Mouse (Mus musculus) hindbrain, embryonic 14.5 days (tissue): ENCODE results near the gene Dhrs7b. TPM values are rescaled to one million over a fixed set of nuclear protein-coding genes. Genes with fewer than 3 reads are reported as not detected.

Experiments
- ATAC-seq: fragments of 200-750 bp; cut with Nextera tagmentation; 2 replicates; pipeline ENCODE4 v1.8.0; 2017; ENCODE audit warnings: moderate number of reproducible peaks, mild to moderate bottlenecking, moderate TSS enrichment, moderate library complexity; ENCODE audit not compliant: low FRiP score
- DNase-seq: peaks from one replicate; pipeline ENCODE4 v3.0.0-alpha.2; 2015; ENCODE audit warnings: low spot score
- H3K27ac ChIP-seq: fragments of 300-500 bp; sonication (generic); 2 replicates; pipeline ENCODE4 v1.5.1; 2014; ENCODE audit warnings: mild to moderate bottlenecking, moderate library complexity
- H3K27me3 ChIP-seq: fragments of 300-500 bp; sonication (generic); 2 replicates; pipeline ENCODE4 v1.6.1; 2014; ENCODE audit warnings: mild to moderate bottlenecking, low read length, mixed read lengths; ENCODE audit not compliant: control insufficient read depth, insufficient read depth
- H3K36me3 ChIP-seq: fragments of 300-500 bp; sonication (generic); replicated peaks from 2 replicates; pipeline ENCODE4 v1.6.1; 2014; ENCODE audit not compliant: control insufficient read depth, insufficient read depth
- H3K4me1 ChIP-seq: fragments of 300-500 bp; sonication (generic); replicated peaks from 2 replicates; pipeline ENCODE4 v1.6.1; 2014; ENCODE audit warnings: antibody characterized with exemption, low read length, mixed read lengths; ENCODE audit not compliant: control insufficient read depth, insufficient read depth
- H3K4me2 ChIP-seq: fragments of 300-500 bp; sonication (generic); replicated peaks from 2 replicates; pipeline ENCODE4 v1.6.1; 2014; ENCODE audit warnings: mild to moderate bottlenecking, moderate library complexity
- H3K4me3 ChIP-seq: fragments of 300-500 bp; sonication (generic); replicated peaks from 2 replicates; pipeline ENCODE4 v1.5.1; 2014; ENCODE audit warnings: mild to moderate bottlenecking, low read length
- H3K9ac ChIP-seq: fragments of 300-500 bp; sonication (generic); 2 replicates; pipeline ENCODE4 v1.6.1; 2014
- H3K9me3 ChIP-seq: fragments of 300-500 bp; sonication (generic); 2 replicates; pipeline ENCODE4 v1.6.1; 2016; ENCODE audit warnings: low read length; ENCODE audit not compliant: control insufficient read depth
- WGBS: fragments of 180-500 bp; shearing (Covaris S2); extraction: QIAGEN DNeasy Blood & Tissue Kit; methylation state at CpG from one replicate; pipeline ENCODE4 v1.1.7; 2014; 5-methylcytosine and 5-hydroxymethylcytosine counted together
- polyA plus RNA-seq: library from polyadenylated mRNA; unstranded; fragments of >200 nt; fragmentation: Nextera tagmentation; extraction: Ambion mirVana; gene quantifications from 2 replicates; pipeline ENCODE4 v1.2.1, GENCODE M21; 2014

Dhrs7b gene
- polyA plus RNA-seq = 34.3 and 34.6 TPM in 2 replicates

DNA sequence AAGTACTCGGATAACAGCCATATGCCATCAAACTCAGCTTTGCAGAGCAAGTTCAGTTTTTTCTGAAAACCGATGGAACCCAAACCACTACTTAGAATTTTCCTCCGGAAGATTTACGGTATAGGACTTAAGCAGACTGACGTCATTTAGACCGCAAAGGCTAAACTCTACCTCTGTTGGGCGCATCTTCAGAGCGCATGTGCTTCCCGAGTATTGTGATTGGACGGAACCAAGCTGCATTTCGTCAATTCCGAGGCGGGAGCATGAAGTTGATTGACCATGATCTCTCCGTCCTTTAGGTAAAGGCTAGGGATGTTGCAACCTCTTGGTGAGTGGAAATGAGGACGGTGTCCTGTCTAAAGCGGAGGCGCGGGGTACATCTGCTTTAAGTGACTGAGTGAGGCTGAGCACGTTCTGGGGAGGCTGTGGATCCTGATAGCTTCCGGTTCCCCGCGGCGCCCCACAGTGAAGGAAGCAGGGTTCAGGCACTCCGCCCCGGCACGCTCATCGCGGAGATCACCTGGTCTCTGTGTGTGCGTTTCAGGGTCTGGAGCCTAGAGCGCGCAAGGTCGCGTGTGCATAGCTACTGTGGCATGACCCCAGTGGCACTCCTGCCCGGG, at the start of gene Dhrs7b:
Gene Dhrs7b (plus strand): TSS at position 199 of the 620 bp plus-strand sequence.
- H3K4me3 ChIP-seq = peak within 1 kb of the TSS; percentile 49
- no peaks in the 10 kb centered on the region for H3K27me3 ChIP-seq
- peaks cover 5% of the 10 kb centered on the region; the same call in 1 of the 2 replicates for H3K4me1 ChIP-seq
- peak within 1 kb of the TSS; percentile 80 for H3K4me2 ChIP-seq
- DNase-seq (peak; percentile 94), ATAC-seq (peak; percentile 97)
- peak within 1 kb of the TSS; percentile 59 for H3K9ac ChIP-seq
- H3K36me3 ChIP-seq = no peaks in the 10 kb centered on the region
- H3K27ac ChIP-seq = peak within 1 kb of the TSS; percentile 85
- H3K9me3 ChIP-seq = no peaks in the 10 kb centered on the region
- WGBS = under 1% methylated on average over 34 of the region's 34 CpGs

GRCm38 (mm10) chr11:60784179-60784922, 46.1 kb upstream of the Dhrs7b start:
- peaks cover 80% of the 10 kb centered on the region for H3K36me3 ChIP-seq
- whole genome bisulfite sequencing = 96% methylated on average over 8 of the region's 8 CpGs
- no peaks in the 10 kb centered on the region for H3K27me3 ChIP-seq
- peaks cover 35% of the 10 kb centered on the region for H3K4me1 ChIP-seq
- DNase-seq (no peak), ATAC-seq (no peak)
- H3K4me2 ChIP-seq = no peak overlapping the region
- H3K9ac ChIP-seq = no peak overlapping the region
- no peak overlapping the region for H3K27ac ChIP-seq
- H3K9me3 ChIP-seq = no peaks in the 10 kb centered on the region
- no peak overlapping the region for H3K4me3 ChIP-seq

- H3K36me3 ChIP-seq = peaks cover 64% of the 10 kb centered on the region
- H3K9me3 ChIP-seq = no peaks in the 10 kb centered on the region
- H3K9ac ChIP-seq = no peak overlapping the region
- no peak overlapping the region for H3K4me2 ChIP-seq
- H3K27me3 ChIP-seq = no peaks in the 10 kb centered on the region
- peaks cover 3% of the 10 kb centered on the region; the same call in 1 of the 2 replicates for H3K4me1 ChIP-seq
- no peak overlapping the region for H3K4me3 ChIP-seq
- WGBS = 41% methylated on average over 1 of the region's 1 CpGs
- no peak for ATAC-seq
- H3K27ac ChIP-seq = no peak overlapping the region
- DNase-seq = no peak
Measured at GRCm38 (mm10) chr11:60787595-60787994, 42.8 kb upstream of the Dhrs7b start.

GRCm38 (mm10) chr11:60790472-60790871, 40.0 kb upstream of the Dhrs7b start:
- no peak overlapping the region for H3K4me3 ChIP-seq
- H3K9ac ChIP-seq = no peak overlapping the region
- H3K4me1 ChIP-seq = no peaks in the 10 kb centered on the region
- 93% methylated on average over 2 of the region's 2 CpGs for WGBS
- H3K4me2 ChIP-seq = no peak overlapping the region
- DNase-seq (no peak), ATAC-seq (no peak)
- no peaks in the 10 kb centered on the region for H3K27me3 ChIP-seq
- H3K36me3 ChIP-seq = peaks cover 42% of the 10 kb centered on the region
- H3K27ac ChIP-seq = no peak overlapping the region
- no peaks in the 10 kb centered on the region for H3K9me3 ChIP-seq

GRCm38 (mm10) chr11:60796342-60796741, 34.1 kb upstream of the Dhrs7b start:
- no peaks in the 10 kb centered on the region for H3K9me3 ChIP-seq
- no peak overlapping the region for H3K27ac ChIP-seq
- ATAC-seq (no peak), DNase-seq (no peak)
- no peaks in the 10 kb centered on the region for H3K4me1 ChIP-seq
- no peak overlapping the region for H3K4me3 ChIP-seq
- no peaks in the 10 kb centered on the region for H3K36me3 ChIP-seq
- H3K9ac ChIP-seq = no peak overlapping the region
- H3K27me3 ChIP-seq = no peaks in the 10 kb centered on the region
- 96% methylated on average over 11 of the region's 11 CpGs for WGBS
- H3K4me2 ChIP-seq = no peak overlapping the region

GRCm38 (mm10) chr11:60799977-60800376, 30.5 kb upstream of the Dhrs7b start:
- H3K27me3 ChIP-seq = no peaks in the 10 kb centered on the region
- H3K27ac ChIP-seq = no peak overlapping the region
- WGBS = 89% methylated on average over 4 of the region's 4 CpGs
- ATAC-seq (no peak), DNase-seq (no peak)
- H3K4me1 ChIP-seq = no peaks in the 10 kb centered on the region
- no peaks in the 10 kb centered on the region for H3K36me3 ChIP-seq
- no peak overlapping the region for H3K9ac ChIP-seq
- no peak overlapping the region for H3K4me3 ChIP-seq
- H3K4me2 ChIP-seq = no peak overlapping the region
- no peaks in the 10 kb centered on the region for H3K9me3 ChIP-seq

GRCm38 (mm10) chr11:60800892-60801291, 29.5 kb upstream of the Dhrs7b start:
- ATAC-seq (no peak), DNase-seq (no peak)
- 93% methylated on average over 1 of the region's 1 CpGs for WGBS
- H3K4me2 ChIP-seq = no peak overlapping the region
- no peaks in the 10 kb centered on the region for H3K9me3 ChIP-seq
- H3K27ac ChIP-seq = no peak overlapping the region
- no peaks in the 10 kb centered on the region for H3K4me1 ChIP-seq
- no peak overlapping the region for H3K9ac ChIP-seq
- H3K4me3 ChIP-seq = no peak overlapping the region
- no peaks in the 10 kb centered on the region for H3K36me3 ChIP-seq
- H3K27me3 ChIP-seq = no peaks in the 10 kb centered on the region

- Histone ChIP-seq H3K4me1 (peaks cover 6% of the 10 kb centered on the region; the same call in 1 of the 2 replicates), H3K4me3 (no peak overlapping the region), H3K27ac (no peak overlapping the region), H3K27me3 (no peaks in the 10 kb centered on the region), H3K9me3 (no peaks in the 10 kb centered on the region), H3K9ac (no peak overlapping the region), H3K36me3 (no peaks in the 10 kb centered on the region), H3K4me2 (no peak overlapping the region)
- 77% methylated on average over 4 of the region's 4 CpGs for WGBS
- ATAC-seq (no peak), DNase-seq (peak; percentile 57)
Measured at GRCm38 (mm10) chr11:60808286-60809070, 22.0 kb upstream of the Dhrs7b start.

DNA sequence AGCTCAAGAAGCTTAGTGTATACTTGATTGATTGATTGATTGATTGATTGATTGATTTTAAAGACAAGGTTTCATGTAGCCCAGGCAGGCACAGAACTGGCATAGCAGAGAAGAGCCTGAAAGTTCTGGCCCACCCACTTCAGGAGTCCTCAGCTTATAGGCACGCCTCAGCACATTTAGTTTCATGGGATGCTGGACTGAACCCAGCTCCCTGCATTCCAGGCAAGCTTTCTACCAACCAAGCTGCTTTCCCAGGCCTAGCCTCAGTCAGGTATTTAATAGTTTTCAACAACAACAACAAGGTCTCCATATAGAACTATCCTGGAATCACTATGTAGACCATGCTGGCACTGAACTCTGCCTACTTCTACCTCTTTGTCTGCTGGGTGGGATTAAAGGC, 20.9 kb upstream of the Dhrs7b start:
- ATAC-seq = no peak
- 65% methylated on average over 1 of the region's 1 CpGs for WGBS
- Histone ChIP-seq H3K4me3 (no peak overlapping the region), H3K4me2 (no peak overlapping the region), H3K4me1 (peaks cover 6% of the 10 kb centered on the region; the same call in 1 of the 2 replicates), H3K9me3 (no peaks in the 10 kb centered on the region), H3K27ac (no peak overlapping the region), H3K27me3 (no peaks in the 10 kb centered on the region), H3K36me3 (no peaks in the 10 kb centered on the region), H3K9ac (no peak overlapping the region)
- DNase-seq = no peak
